ENCODE assay signal across 10 mouse cellular contexts in the genomic region with DNA sequence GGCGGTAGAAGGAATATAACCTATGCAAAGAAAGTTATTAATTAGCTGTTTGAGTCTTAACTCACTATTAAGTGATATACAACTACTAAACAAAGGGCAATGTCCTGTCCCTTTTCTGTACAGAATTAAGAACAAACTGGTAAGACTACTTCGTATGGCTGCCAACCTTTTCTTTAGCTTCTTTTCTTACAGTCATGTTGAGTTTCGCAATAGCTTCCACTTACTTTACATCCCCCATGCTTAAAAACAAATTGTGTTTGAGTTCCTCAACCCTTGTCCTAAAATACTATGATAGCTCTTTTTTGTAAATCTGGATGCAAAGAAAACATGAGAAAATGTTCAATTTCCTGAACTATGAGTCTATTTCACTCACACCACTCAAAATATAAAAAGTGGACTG. TPM values are rescaled to one million over a fixed set of nuclear protein-coding genes. Genes with fewer than 3 reads are reported as not detected.
DNase-seq lines count a peak whose midpoint lies in the region; ATAC-seq and TF ChIP-seq lines count a peak whose summit lies in the region.
"Had no signal": no experiment of that assay in that cellular context is flagged by ENCODE, and none has a peak within 500 bp of the region (broad histone marks: within the 10 kb centered on the region; RNA-seq: fewer than 3 reads in every experiment).

No protein-coding gene starts in this region.

- peaks cover 15% of the 10 kb centered on the region for H3K4me1 ChIP-seq in limb, embryonic 12.5 days (replicated peaks)
- peaks cover 16% of the 10 kb centered on the region for H3K4me1 ChIP-seq in limb, embryonic 10.5 days
- peaks cover 20% of the 10 kb centered on the region for H3K4me1 ChIP-seq in liver, postnatal 0 days (ENCODE audit: insufficient read depth)

- no peaks in the 10 kb centered on the region for H3K27me3 ChIP-seq in limb, embryonic 12.5 days
- no peaks in the 10 kb centered on the region for H3K27me3 ChIP-seq in limb, embryonic 10.5 days (ENCODE audit: low read depth, poor library complexity, severe bottlenecking)
- H3K27me3 ChIP-seq in liver, postnatal 0 days (ENCODE audit: insufficient read depth, low read length): no peaks in the 10 kb centered on the region

- H3K4me3 ChIP-seq in gastrocnemius, adult 2 months: peak overlapping the region; percentile 78
- H3K4me3 ChIP-seq in limb, embryonic 12.5 days (replicated peaks): no peak overlapping the region; the same call in 1 of the 2 replicates
- no peak overlapping the region for H3K4me3 ChIP-seq in limb, embryonic 10.5 days
- H3K4me3 ChIP-seq in liver, postnatal 0 days (ENCODE audit: low read depth, low read length): no peak overlapping the region

- no peak for DNase-seq in gastrocnemius, adult 2 months
- DNase-seq in gastrocnemius, adult 8-10 months (ENCODE audit: low spot score in 2 of 2): no peak
- DNase-seq in limb, embryonic 10.5 days (ENCODE audit: low spot score): no peak
- DNase-seq in fat pad, adult 2 months (ENCODE audit: extremely low read depth, low read depth, low spot score): peak; percentile 30
- no peak for DNase-seq in liver, postnatal 0 days
- DNase-seq in spleen, postnatal 36 days (ENCODE audit: low spot score in 2 of 2): no peak
- DNase-seq in adrenal gland, postnatal 36 days: no peak
- DNase-seq: layer of hippocampus, adult 9-11 months had no signal

- no peak for TF ChIP-seq EP300 in liver, postnatal 0 days (IDR thresholded peaks at IDR 0.05; ENCODE audit: low read depth)

- peak overlapping the region; percentile 43 for H3K4me2 ChIP-seq in limb, embryonic 12.5 days
- H3K4me2 ChIP-seq in liver, postnatal 0 days (ENCODE audit: low read depth, low read length): peak overlapping the region; percentile 42

- H3K9me3 ChIP-seq in limb, embryonic 12.5 days: no peaks in the 10 kb centered on the region
- no peaks in the 10 kb centered on the region for H3K9me3 ChIP-seq in limb, embryonic 10.5 days (replicated peaks)
- H3K9me3 ChIP-seq in liver, postnatal 0 days (ENCODE audit: low read length): no peaks in the 10 kb centered on the region

- no peak overlapping the region for H3K9ac ChIP-seq in limb, embryonic 12.5 days (replicated peaks)
- no peak overlapping the region for H3K9ac ChIP-seq in liver, postnatal 0 days (replicated peaks)

- ATAC-seq in limb, embryonic 12.5 days (ENCODE audit: insufficient number of reproducible peaks, insufficient read depth, low FRiP score, low TSS enrichment, low read depth): no peak
- no peak for ATAC-seq in liver, postnatal 0 days

- peak overlapping the region; percentile 98; the same call in 1 of the 2 replicates for H3K27ac ChIP-seq in gastrocnemius, adult 2 months
- no peak overlapping the region for H3K27ac ChIP-seq in limb, embryonic 12.5 days
- no peak overlapping the region for H3K27ac ChIP-seq in limb, embryonic 10.5 days
- 0 out of 2 replicates have a peak overlapping the region, but pooled peaks have one; percentile 7 for H3K27ac ChIP-seq in liver, postnatal 0 days (ENCODE audit: low read depth)
- H3K27ac ChIP-seq: macrophage had no signal

- TF ChIP-seq CTCF in gastrocnemius, adult 2 months (IDR thresholded peaks at IDR 0.05): no peak
- TF ChIP-seq CTCF in liver, postnatal 0 days (IDR thresholded peaks at IDR 0.05; ENCODE audit: low read depth): no peak

- WGBS in limb, embryonic 12.5 days: 90% methylated on average over 3 of the region's 3 CpGs
- 95% methylated on average over 3 of the region's 3 CpGs for WGBS in limb, embryonic 10.5 days
- 68% methylated on average over 3 of the region's 3 CpGs for WGBS in liver, postnatal 0 days (ENCODE audit: insufficient replicate concordance)

- H3K36me3 ChIP-seq in limb, embryonic 12.5 days: peaks cover 11% of the 10 kb centered on the region; the same call in 1 of the 2 replicates
- H3K36me3 ChIP-seq in limb, embryonic 10.5 days: peaks cover 9% of the 10 kb centered on the region; the same call in 1 of the 2 replicates
- no peaks in the 10 kb centered on the region for H3K36me3 ChIP-seq in liver, postnatal 0 days (replicated peaks; ENCODE audit: insufficient read depth, low read length)

- intact Hi-C loops in gastrocnemius, adult 2 months (cut with DNase I): no loop called here

RNA-seq across cellular contexts. Expression of a gene that starts 1.7 kb away (rescaled TPM):
- 1 to 10 TPM in 1 of 2 experiments, not detected in 1; 1.8 TPM for total RNA-seq in gastrocnemius, adult 2 months (2021)
- total RNA-seq in gastrocnemius, adult 8-10 months (2022): 1 to 10 TPM in 3 of 4 experiments, not detected in 1; 1.1 to 1.8 (median 1.8) TPM
- polyA plus RNA-seq in limb, embryonic 12.5 days (2016; fragmentation: Nextera tagmentation; extraction: Ambion mirVana): not detected in 2 replicates
- polyA plus RNA-seq in limb, embryonic 10.5 days (2016; fragmentation: Nextera tagmentation; extraction: Ambion mirVana): 0.31 TPM in 1 of 2 replicates, not detected in the other
- polyA plus RNA-seq in liver, postnatal 0 days (2015; fragmentation: Nextera tagmentation; extraction: Ambion mirVana): not detected in 2 replicates
- 1 to 10 TPM; 1.2 to 1.4 TPM for total RNA-seq in adrenal gland, postnatal 36 days (2021)

RNA-seq across cellular contexts. Expression of a gene that starts 2.1 kb away (rescaled TPM):
- total RNA-seq in gastrocnemius, adult 2 months (2021): 10 to 100 TPM; 60.2 to 62.5 TPM
- total RNA-seq in gastrocnemius, adult 8-10 months (2022): 10 to 100 TPM; 42.4 to 57.5 (median 51.7) TPM
- polyA plus RNA-seq in limb, embryonic 12.5 days (2016; fragmentation: Nextera tagmentation; extraction: Ambion mirVana): 32.1 and 37.7 TPM in 2 replicates
- 22.2 and 27.0 TPM in 2 replicates for polyA plus RNA-seq in limb, embryonic 10.5 days (2016; fragmentation: Nextera tagmentation; extraction: Ambion mirVana)
- 7.7 and 8.1 TPM in 2 replicates for polyA plus RNA-seq in liver, postnatal 0 days (2015; fragmentation: Nextera tagmentation; extraction: Ambion mirVana)
- 10 to 100 TPM; 65.5 to 66.3 TPM for total RNA-seq in adrenal gland, postnatal 36 days (2021)

RNA-seq across cellular contexts. Expression of a gene that starts 49.0 kb away (rescaled TPM):
- 10 to 100 TPM; 25.6 to 33.1 TPM for total RNA-seq in gastrocnemius, adult 2 months (2021)
- total RNA-seq in gastrocnemius, adult 8-10 months (2022): 10 to 100 TPM; 12.4 to 33.5 (median 21.7) TPM
- 61.4 and 72.9 TPM in 2 replicates for polyA plus RNA-seq in limb, embryonic 12.5 days (2016; fragmentation: Nextera tagmentation; extraction: Ambion mirVana)
- 61.8 and 74.3 TPM in 2 replicates for polyA plus RNA-seq in limb, embryonic 10.5 days (2016; fragmentation: Nextera tagmentation; extraction: Ambion mirVana)
- 49.2 and 53.0 TPM in 2 replicates for polyA plus RNA-seq in liver, postnatal 0 days (2015; fragmentation: Nextera tagmentation; extraction: Ambion mirVana)
- total RNA-seq in adrenal gland, postnatal 36 days (2021): 10 to 100 TPM; 16.8 to 20.8 TPM

Comparison
In these comparisons a context has a peak if more than half of its experiments do, and no peak if none do; other contexts are left out.
1. H3K27ac ChIP-seq: peak in gastrocnemius, adult 2 months (single experiment) and liver, postnatal 0 days (single experiment); none in limb, embryonic 12.5 days (single experiment) and limb, embryonic 10.5 days (single experiment).